Mouse (Mus musculus) midbrain, embryonic 13.5 days (tissue): ENCODE measurements around the gene Ccdc163. TPM values are rescaled to one million over a fixed set of nuclear protein-coding genes. Genes with fewer than 3 reads are reported as not detected.

ENCODE experiments used
- ATAC-seq: fragments of 200-750 bp; cut with Nextera tagmentation; 2 replicates; pipeline ENCODE4 v1.8.0; 2017; ENCODE audit warnings: mild to moderate bottlenecking, moderate TSS enrichment, moderate library complexity
- H3K27ac ChIP-seq: fragments of 300-500 bp; sonication (generic); 2 replicates; pipeline ENCODE4 v1.5.1; 2015; ENCODE audit warnings: inconsistent platforms, mild to moderate bottlenecking, moderate library complexity
- H3K27me3 ChIP-seq: fragments of 300-500 bp; sonication (generic); 2 replicates; pipeline ENCODE4 v1.6.1; 2015; ENCODE audit warnings: mild to moderate bottlenecking, inconsistent platforms
- H3K36me3 ChIP-seq: fragments of 300-500 bp; sonication (generic); 2 replicates; pipeline ENCODE4 v1.6.1; 2015; ENCODE audit warnings: mild to moderate bottlenecking, inconsistent platforms
- H3K4me1 ChIP-seq: fragments of 300-500 bp; sonication (generic); replicated peaks from 2 replicates; pipeline ENCODE4 v1.6.1; 2015; ENCODE audit warnings: inconsistent platforms
- H3K4me2 ChIP-seq: fragments of 300-500 bp; sonication (generic); replicated peaks from 2 replicates; pipeline ENCODE4 v1.6.1; 2015; ENCODE audit warnings: moderate library complexity, mild to moderate bottlenecking, inconsistent platforms
- H3K4me3 ChIP-seq: fragments of 300-500 bp; sonication (generic); replicated peaks from 2 replicates; pipeline ENCODE4 v1.5.1; 2015; ENCODE audit warnings: mild to moderate bottlenecking, inconsistent platforms
- H3K9ac ChIP-seq: fragments of 300-500 bp; sonication (generic); replicated peaks from 2 replicates; pipeline ENCODE4 v1.6.1; 2015; ENCODE audit warnings: mild to moderate bottlenecking, inconsistent platforms
- H3K9me3 ChIP-seq: fragments of 300-500 bp; sonication (generic); 2 replicates; pipeline ENCODE4 v1.6.1; 2016; ENCODE audit warnings: mild to moderate bottlenecking, inconsistent platforms
- WGBS: fragments of 180-500 bp; shearing (Covaris S2); methylation state at CpG from one replicate; pipeline ENCODE4 v1.1.7; 2015; 5-methylcytosine and 5-hydroxymethylcytosine counted together
- polyA plus RNA-seq: library from polyadenylated mRNA; unstranded; fragments of >200 nt; fragmentation: Nextera tagmentation; extraction: Ambion mirVana; gene quantifications from 2 replicates; pipeline ENCODE4 v1.2.1, GENCODE M21; 2015

Ccdc163 gene
- polyA plus RNA-seq, 1 experiment from 2014 or later: 18.8 TPM

- Histone ChIP-seq H3K9ac (no peak overlapping the region), H3K4me3 (no peak overlapping the region), H3K36me3 (no peaks in the 10 kb centered on the region), H3K9me3 (no peaks in the 10 kb centered on the region), H3K4me2 (no peak overlapping the region), H3K27ac (no peak overlapping the region), H3K4me1 (no peaks in the 10 kb centered on the region), H3K27me3 (no peaks in the 10 kb centered on the region)
- no peak for ATAC-seq
- WGBS: 93% methylated on average over 2 of the region's 2 CpGs
Measured at GRCm38 (mm10) chr4:116734996-116735395, 26.7 kb downstream of the Ccdc163 start.

DNA sequence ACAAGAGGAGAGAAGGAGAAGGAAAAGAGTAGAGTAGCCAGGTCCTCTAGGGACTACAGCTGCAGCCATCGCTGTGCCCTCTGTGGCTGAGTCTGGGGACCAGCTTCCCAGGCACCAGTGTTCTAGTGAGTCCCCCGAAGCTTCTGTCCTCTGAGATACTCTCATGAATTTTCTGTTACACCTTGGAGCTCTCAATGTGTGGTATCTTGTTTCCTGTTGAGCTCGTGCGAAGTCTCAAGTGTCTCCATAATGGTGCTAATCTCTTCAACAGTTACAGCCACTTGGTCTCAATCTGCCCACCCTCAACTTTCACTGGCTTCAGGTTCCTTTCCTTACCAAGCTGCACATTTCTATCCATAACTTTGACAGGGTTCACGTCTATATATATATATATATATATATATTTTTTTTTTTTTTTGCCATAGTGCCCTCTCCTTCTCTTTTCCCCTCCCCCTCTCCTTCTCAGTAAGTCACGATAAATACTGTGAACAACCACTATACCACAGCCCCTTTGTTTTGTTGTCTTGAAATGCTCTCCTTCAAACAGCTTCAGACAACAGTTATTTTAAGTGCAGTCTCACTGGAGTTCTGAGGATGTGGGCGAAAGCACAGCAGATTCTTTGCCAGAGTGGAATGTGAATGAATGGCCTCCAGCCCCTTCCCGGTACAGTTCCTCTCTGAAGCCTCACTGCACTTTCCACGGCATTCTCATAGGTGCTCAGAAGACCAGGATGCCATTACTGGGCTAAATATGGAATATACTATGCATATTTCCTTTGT lies 30.9 kb downstream of the Ccdc163 start:
- Histone ChIP-seq H3K27me3 (no peaks in the 10 kb centered on the region), H3K27ac (no peak overlapping the region), H3K4me1 (no peaks in the 10 kb centered on the region), H3K9me3 (no peaks in the 10 kb centered on the region), H3K36me3 (no peaks in the 10 kb centered on the region), H3K4me3 (no peak overlapping the region), H3K4me2 (no peak overlapping the region), H3K9ac (no peak overlapping the region)
- ATAC-seq: no peak
- 90% methylated on average over 9 of the region's 9 CpGs for WGBS

DNA sequence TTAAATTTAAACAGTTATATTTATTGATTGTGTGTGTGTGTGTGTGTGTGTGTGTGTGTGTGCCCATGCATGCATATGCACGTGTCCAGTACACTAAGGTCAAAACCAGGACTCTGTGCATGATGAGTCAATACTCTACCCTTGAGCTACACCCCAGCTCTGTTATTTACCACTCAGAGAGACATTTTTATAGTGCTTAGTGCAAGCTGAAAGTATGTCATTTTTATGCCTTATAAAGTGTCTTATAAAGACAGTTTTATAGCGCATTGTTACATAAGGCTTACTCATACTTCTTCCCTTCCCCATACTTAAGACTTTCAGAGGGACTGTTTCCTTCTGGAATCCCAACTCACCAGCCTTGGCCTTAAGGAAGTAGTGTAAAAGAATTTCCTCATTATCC lies 41.4 kb downstream of the Ccdc163 start:
- Histone ChIP-seq H3K27ac (no peak overlapping the region), H3K9ac (no peak overlapping the region), H3K27me3 (no peaks in the 10 kb centered on the region), H3K36me3 (no peaks in the 10 kb centered on the region), H3K4me2 (no peak overlapping the region), H3K9me3 (no peaks in the 10 kb centered on the region), H3K4me3 (no peak overlapping the region), H3K4me1 (no peaks in the 10 kb centered on the region)
- no peak for ATAC-seq
- WGBS: 84% methylated on average over 2 of the region's 2 CpGs

DNA sequence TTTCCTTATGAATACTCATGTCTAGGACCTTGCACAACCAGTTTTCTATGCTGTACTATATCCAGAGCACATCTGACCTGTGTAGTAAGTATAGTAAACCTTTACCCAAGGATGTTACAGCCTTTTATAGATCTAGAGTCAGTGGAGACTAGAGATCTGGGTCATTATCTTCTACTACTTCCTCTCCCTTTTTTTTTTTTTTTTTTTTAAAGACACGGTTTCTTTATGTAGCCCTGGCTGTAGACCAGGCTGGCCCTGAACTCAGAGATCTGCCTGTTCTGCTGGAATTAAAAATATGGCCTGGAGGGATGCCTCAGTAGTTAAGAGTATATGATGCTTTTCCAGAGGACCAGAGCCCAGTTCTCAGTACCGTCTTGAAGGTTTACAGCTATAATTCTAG lies 53.6 kb downstream of the Ccdc163 start:
- no peak overlapping the region for H3K4me3 ChIP-seq
- no peaks in the 10 kb centered on the region for H3K27me3 ChIP-seq
- no peaks in the 10 kb centered on the region for H3K36me3 ChIP-seq
- 79% methylated on average over 2 of the region's 2 CpGs for WGBS
- H3K4me1 ChIP-seq: no peaks in the 10 kb centered on the region
- no peak for ATAC-seq
- H3K9me3 ChIP-seq: no peaks in the 10 kb centered on the region
- no peak overlapping the region for H3K27ac ChIP-seq
- no peak overlapping the region for H3K9ac ChIP-seq
- no peak overlapping the region for H3K4me2 ChIP-seq

DNA sequence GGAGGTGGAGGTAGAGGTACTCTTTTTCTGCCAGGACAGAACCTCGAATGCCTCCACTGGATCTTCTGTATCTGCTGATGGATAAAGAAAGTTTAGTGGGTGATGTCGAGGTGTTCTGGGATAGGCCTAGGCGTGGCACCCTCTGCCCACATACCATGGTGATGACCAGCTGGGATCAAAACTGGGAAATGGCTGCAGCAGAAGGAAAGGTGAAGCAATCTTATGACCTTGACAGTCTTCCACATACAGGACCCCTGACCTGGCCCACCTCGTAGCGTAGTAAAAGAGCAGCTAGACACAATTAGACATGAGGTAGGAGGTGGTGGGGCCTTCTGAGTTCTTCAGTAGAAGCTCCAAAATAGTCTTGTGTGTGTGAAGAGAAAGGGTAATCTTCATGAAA lies 55.7 kb downstream of the Ccdc163 start:
- no peak for ATAC-seq

GRCm38 (mm10) chr4:116768510-116768909 lies 60.2 kb downstream of the Ccdc163 start:
- 91% methylated on average over 5 of the region's 5 CpGs for WGBS

More for the DNA sequence above, 55.7 kb downstream of the Ccdc163 start:
- WGBS: 93% methylated on average over 5 of the region's 5 CpGs
- H3K4me2 ChIP-seq: no peak overlapping the region
- no peak overlapping the region for H3K9ac ChIP-seq
- H3K27me3 ChIP-seq: no peaks in the 10 kb centered on the region
- H3K9me3 ChIP-seq: no peaks in the 10 kb centered on the region
- H3K4me1 ChIP-seq: no peaks in the 10 kb centered on the region
- H3K36me3 ChIP-seq: no peaks in the 10 kb centered on the region
- no peak overlapping the region for H3K4me3 ChIP-seq
- H3K27ac ChIP-seq: no peak overlapping the region

DNA sequence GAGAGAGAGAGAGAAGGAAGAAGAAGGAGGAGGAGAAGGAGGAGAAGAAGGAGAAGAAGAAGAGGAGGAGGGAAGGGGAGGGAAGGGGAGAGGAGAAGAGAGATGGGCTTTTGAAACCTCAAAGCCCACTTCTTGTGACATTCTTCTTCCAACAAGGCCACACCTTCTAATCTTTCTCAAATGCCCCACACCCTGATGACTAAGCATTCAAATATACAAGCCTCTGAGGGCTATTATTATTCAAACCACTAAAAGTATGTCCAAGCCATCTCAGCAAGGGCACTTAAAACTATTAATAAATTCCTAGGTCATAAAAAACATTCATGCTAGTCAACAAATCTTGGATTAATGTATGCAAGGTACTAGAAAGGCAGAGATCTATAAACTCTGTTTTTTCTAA lies 60.8 kb downstream of the Ccdc163 start:
- Histone ChIP-seq H3K4me2 (no peak overlapping the region), H3K4me1 (no peaks in the 10 kb centered on the region), H3K27ac (no peak overlapping the region), H3K9ac (no peak overlapping the region), H3K4me3 (no peak overlapping the region), H3K9me3 (no peaks in the 10 kb centered on the region), H3K36me3 (no peaks in the 10 kb centered on the region), H3K27me3 (no peaks in the 10 kb centered on the region)
- no peak for ATAC-seq

More at GRCm38 (mm10) chr4:116768510-116768909, 60.2 kb downstream of the Ccdc163 start:
- Histone ChIP-seq H3K9ac (no peak overlapping the region), H3K27me3 (no peaks in the 10 kb centered on the region), H3K4me3 (no peak overlapping the region), H3K4me2 (no peak overlapping the region), H3K4me1 (no peaks in the 10 kb centered on the region), H3K36me3 (no peaks in the 10 kb centered on the region), H3K27ac (no peak overlapping the region), H3K9me3 (no peaks in the 10 kb centered on the region)
- ATAC-seq: no peak

DNA sequence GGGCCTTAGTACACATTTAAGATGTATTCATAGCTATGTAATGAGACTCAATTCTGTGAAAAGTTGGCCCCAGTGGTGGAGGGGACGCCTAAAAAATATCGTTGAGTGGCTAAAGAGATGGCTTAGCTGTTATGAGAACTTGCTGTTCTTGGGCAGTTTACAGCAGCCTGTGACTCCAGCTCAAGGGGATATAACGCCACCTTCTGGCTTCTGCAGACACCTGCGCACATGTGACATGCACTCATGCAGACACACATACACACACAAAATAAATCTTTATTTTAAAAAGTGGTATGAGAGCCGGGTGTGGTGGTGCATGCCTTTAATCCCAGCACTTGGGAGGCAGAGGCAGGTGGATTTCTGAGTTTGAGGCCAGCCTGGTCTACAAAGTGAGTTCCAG lies 68.1 kb downstream of the Ccdc163 start:
- Histone ChIP-seq H3K36me3 (no peaks in the 10 kb centered on the region), H3K9ac (no peak overlapping the region), H3K4me3 (no peak overlapping the region), H3K27me3 (0 out of 2 replicates have a peak, but pooled peaks cover 2% of the 10 kb centered on the region), H3K9me3 (no peaks in the 10 kb centered on the region), H3K4me1 (no peaks in the 10 kb centered on the region), H3K27ac (no peak overlapping the region), H3K4me2 (no peak overlapping the region)
- no peak for ATAC-seq
- WGBS: 93% methylated on average over 5 of the region's 5 CpGs

DNA sequence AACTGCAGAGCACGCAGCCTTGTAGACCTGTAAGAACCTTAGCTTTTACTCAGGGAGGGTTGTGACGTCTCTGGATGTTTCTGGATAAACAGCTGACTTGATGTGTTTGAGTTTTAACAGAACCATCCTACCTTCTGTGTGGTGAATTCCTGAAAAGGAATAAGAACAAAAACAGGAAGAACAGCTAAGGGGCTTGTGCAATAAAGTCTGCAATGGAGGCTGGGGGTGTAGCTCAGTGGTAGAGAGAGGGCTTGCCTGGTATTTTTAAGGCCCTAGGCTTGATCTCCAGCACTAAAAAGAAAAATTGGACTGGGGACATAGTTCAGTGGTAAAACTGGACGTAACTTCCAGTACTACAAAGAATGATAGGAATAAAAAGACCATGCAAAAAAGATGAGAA lies 68.8 kb downstream of the Ccdc163 start:
- Histone ChIP-seq H3K4me1 (peaks cover 3% of the 10 kb centered on the region), H3K27me3 (0 out of 2 replicates have a peak, but pooled peaks cover 2% of the 10 kb centered on the region), H3K4me2 (no peak overlapping the region), H3K27ac (no peak overlapping the region), H3K9ac (no peak overlapping the region), H3K36me3 (no peaks in the 10 kb centered on the region), H3K9me3 (no peaks in the 10 kb centered on the region), H3K4me3 (no peak overlapping the region)
- WGBS: 96% methylated on average over 3 of the region's 3 CpGs
- ATAC-seq: no peak

- 0 out of 2 replicates have a peak, but pooled peaks cover 2% of the 10 kb centered on the region for H3K27me3 ChIP-seq
- no peak overlapping the region for H3K4me3 ChIP-seq
- no peak for ATAC-seq
- no peaks in the 10 kb centered on the region for H3K36me3 ChIP-seq
- WGBS: 79% methylated on average over 2 of the region's 2 CpGs
- H3K4me2 ChIP-seq: no peak overlapping the region
- peaks cover 9% of the 10 kb centered on the region for H3K4me1 ChIP-seq
- H3K9me3 ChIP-seq: no peaks in the 10 kb centered on the region
- H3K9ac ChIP-seq: no peak overlapping the region
- no peak overlapping the region for H3K27ac ChIP-seq
Measured at GRCm38 (mm10) chr4:116780541-116780940, 72.2 kb downstream of the Ccdc163 start.

DNA sequence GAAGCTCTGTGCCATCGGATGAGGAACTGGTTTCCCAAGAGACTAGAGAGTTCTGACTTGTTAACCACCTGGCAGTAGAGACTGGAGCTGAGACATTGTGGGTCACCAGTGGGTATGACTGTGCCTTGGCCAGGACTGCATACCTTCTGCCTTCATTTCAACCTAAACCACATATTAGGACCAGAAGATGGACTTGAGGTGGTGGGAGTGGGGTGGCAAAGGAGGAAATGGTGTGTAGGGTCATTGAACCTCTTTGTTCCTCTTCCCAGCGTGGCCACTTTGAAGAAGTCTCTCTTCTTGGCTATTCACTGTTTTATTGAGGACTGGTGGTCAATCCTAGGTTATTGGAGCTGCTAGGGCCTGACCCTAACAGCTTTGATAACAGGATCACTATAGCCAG lies 73.1 kb downstream of the Ccdc163 start:
- Histone ChIP-seq H3K4me3 (no peak overlapping the region), H3K27me3 (0 out of 2 replicates have a peak, but pooled peaks cover 2% of the 10 kb centered on the region), H3K27ac (no peak overlapping the region), H3K4me1 (peaks cover 9% of the 10 kb centered on the region), H3K9me3 (0 out of 2 replicates have a peak, but pooled peaks cover 1% of the 10 kb centered on the region), H3K9ac (no peak overlapping the region), H3K36me3 (no peaks in the 10 kb centered on the region), H3K4me2 (no peak overlapping the region)
- 50% methylated on average over 2 of the region's 2 CpGs for WGBS
- no peak for ATAC-seq

- Histone ChIP-seq H3K27ac (peak overlapping the region; percentile 27; the same call in 1 of the 2 replicates), H3K27me3 (0 out of 2 replicates have a peak, but pooled peaks cover 2% of the 10 kb centered on the region), H3K9me3 (0 out of 2 replicates have a peak, but pooled peaks cover 4% of the 10 kb centered on the region), H3K9ac (peak overlapping the region; percentile 30; the same call in 1 of the 2 replicates), H3K4me3 (no peak overlapping the region), H3K4me2 (peak overlapping the region; percentile 9; the same call in 1 of the 2 replicates), H3K4me1 (peaks cover 9% of the 10 kb centered on the region), H3K36me3 (no peaks in the 10 kb centered on the region)
- 5% methylated on average over 8 of the region's 8 CpGs for whole genome bisulfite sequencing
- no peak for ATAC-seq
Measured at GRCm38 (mm10) chr4:116782171-116782570, 73.9 kb downstream of the Ccdc163 start.
